Mouse (Mus musculus) cortical plate, adult 2 months (tissue): ENCODE results near the gene Zfp39.
"Not testable (repeated sequence)": the region's sequence is repeated elsewhere in the genome, so short reads cannot be mapped to it uniquely, and the experiment has no call there.

Experiments
- CTCF ChIP-seq: fragments of 200-500 bp; IDR thresholded peaks from 2 replicates; pipeline ENCODE4 v1.5.1; 2011; ENCODE audit warnings: mild to moderate bottlenecking, control low read depth, low read length; ENCODE audit not compliant: insufficient read depth; ENCODE audit errors: extremely low read depth
- POLR2A ChIP-seq: fragments of 200-500 bp; IDR thresholded peaks from 2 replicates; pipeline ENCODE4 v1.6.1; 2011; ENCODE audit warnings: mild to moderate bottlenecking, low read length, control low read depth; ENCODE audit not compliant: insufficient read depth; ENCODE audit errors: extremely low read depth

DNA sequence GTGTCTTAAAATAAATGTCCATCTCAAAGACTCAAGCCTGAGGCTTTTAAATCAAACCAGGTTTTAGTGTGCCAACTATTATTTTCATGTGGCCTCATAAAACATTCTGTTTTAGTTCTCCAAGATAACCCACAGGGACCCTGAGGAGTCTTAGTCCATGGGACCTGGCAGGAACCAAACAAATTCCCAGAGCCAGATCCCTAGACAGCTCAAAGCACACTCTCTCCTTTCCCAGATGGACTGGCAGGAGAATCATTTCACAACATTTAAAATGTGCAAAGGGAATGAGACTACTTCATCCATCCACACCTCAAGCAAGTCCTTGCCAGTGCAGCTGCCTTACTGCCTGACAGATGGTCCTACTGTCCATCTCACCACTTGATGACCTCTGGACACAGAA, 65.1 kb downstream of the Zfp39 start, which contains the start of gene Olfr311:
- TF ChIP-seq POLR2A, CTCF: not testable (repeated sequence)
